Mouse (Mus musculus) bone marrow macrophage, adult 2 months (primary cell): ENCODE results near the gene Grik4.

Experiments used
- CTCF ChIP-seq: IDR thresholded peaks from 2 replicates; pipeline ENCODE4 v1.5.1; 2012; ENCODE audit warnings: low read depth, mild to moderate bottlenecking, low read length, moderate library complexity
- POLR2A ChIP-seq: IDR thresholded peaks from 2 replicates; pipeline ENCODE4 v1.6.1; 2012; ENCODE audit warnings: mild to moderate bottlenecking, low read depth, low read length, borderline replicate concordance

- TF ChIP-seq CTCF: no peak
- TF ChIP-seq POLR2A: no peak
Measured at GRCm38 (mm10) chr9:42872885-42873284, 71.4 kb downstream of the Grik4 start.
